Mouse (Mus musculus): Measurements from ENCODE around the gene Dpf2.

GRCm38 (mm10) chr19:5956685-5957084 lies 43.9 kb upstream of the Dpf2 start:
- TF ChIP-seq CTCF (IDR thresholded peaks at IDR 0.05; ENCODE audit: low read depth, low read length) (peak; percentile 53), POLR2A (IDR thresholded peaks at IDR 0.05; ENCODE audit: extremely low read depth, insufficient read depth, low read length) (no peak)
